Mouse (Mus musculus): ENCODE measurements at regions not wholly inside any gene's neighbourhood (a gene's known extent, or its start where the extent isn't known, plus 50 kb on each side); places are given as distances from the start of the nearest gene placed in this dataset.
"Not testable (repeated sequence)": the region's sequence is repeated elsewhere in the genome, so short reads cannot be mapped to it uniquely, and the experiment has no call there.

GRCm38 (mm10) chr10:62031986-62032385 is 53.1 kb upstream of the Col13a1 start:
- H3K27ac ChIP-seq (ENCODE audit: low read length); H3K4me3 ChIP-seq (replicated peaks; ENCODE audit: low read length); H3K36me3 ChIP-seq (ENCODE audit: control insufficient read depth, insufficient read depth, low read length); H3K9me3 ChIP-seq (replicated peaks; ENCODE audit: control insufficient read depth, low read length); H3K4me2 ChIP-seq (ENCODE audit: low read depth, low read length); H3K27me3 ChIP-seq (ENCODE audit: control insufficient read depth, insufficient read depth, low read length); H3K4me1 ChIP-seq (ENCODE audit: control insufficient read depth, insufficient read depth, low read length); H3K9ac ChIP-seq (ENCODE audit: low read length); ATAC-seq (ENCODE audit: insufficient read depth, low FRiP score): not testable (repeated sequence)
- 86% methylated on average over 6 of the region's 6 CpGs for WGBS

- Histone ChIP-seq H3K4me1 (ENCODE audit: control insufficient read depth, insufficient read depth, low read length) (no peaks in the 10 kb centered on the region), H3K36me3 (ENCODE audit: control insufficient read depth, insufficient read depth, low read length) (no peaks in the 10 kb centered on the region), H3K27me3 (ENCODE audit: control insufficient read depth, insufficient read depth, low read length) (no peaks in the 10 kb centered on the region), H3K9me3 (replicated peaks; ENCODE audit: control insufficient read depth, low read length) (no peaks in the 10 kb centered on the region), H3K4me2 (ENCODE audit: low read depth, low read length) (no peak overlapping the region), H3K27ac (ENCODE audit: low read length) (no peak overlapping the region), H3K4me3 (replicated peaks; ENCODE audit: low read length) (no peak overlapping the region), H3K9ac (ENCODE audit: low read length) (no peak overlapping the region)
- ATAC-seq (ENCODE audit: insufficient read depth, low FRiP score), result no peak
- WGBS, result 80% methylated on average over 2 of the region's 2 CpGs
These were observed 50.4 kb upstream of the Col13a1 start for GRCm38 (mm10) chr10:62029271-62029670.

Measured in stomach, embryonic 16.5 days (tissue).